Mouse (Mus musculus): ENCODE data around the gene Kcnh8.

GRCm38 (mm10) chr17:52920519-52921106 is 318.1 kb downstream of the Kcnh8 start:
- TF ChIP-seq CTCF (IDR thresholded peaks at IDR 0.05; ENCODE audit: low read depth): no peak
- no peak for TF ChIP-seq EP300 (IDR thresholded peaks at IDR 0.05; ENCODE audit: low read depth)

Data from heart, postnatal 0 days (tissue).